Mouse (Mus musculus) spleen, postnatal 10 days (tissue): ENCODE data around the gene Gopc.
"Not testable (repeated sequence)": the region's sequence is repeated elsewhere in the genome, so short reads cannot be mapped to it uniquely, and the experiment has no call there.

Source experiments
- DNase-seq, 2 experiments: peaks; one replicate each; pipeline ENCODE4 v3.0.0; 2021 to 2022; ENCODE audit warnings: low spot score in 2 of 2

Gene Gopc

GRCm38 (mm10) chr10:52298568-52298967 is 83.4 kb downstream of the Gopc start:
- not testable (repeated sequence) for DNase-seq

- DNase-seq = no peak
These were observed 86.0 kb downstream of the Gopc start for GRCm38 (mm10) chr10:52295934-52296333.

GRCm38 (mm10) chr10:52293921-52294577 is 87.9 kb downstream of the Gopc start:
- DNase-seq = no peak

- not testable (repeated sequence) for DNase-seq
These were observed 89.5 kb downstream of the Gopc start for GRCm38 (mm10) chr10:52292391-52292790.

GRCm38 (mm10) chr10:52289261-52289660 is 92.7 kb downstream of the Gopc start:
- DNase-seq = no peak

GRCm38 (mm10) chr10:52287852-52288533 is 93.9 kb downstream of the Gopc start:
- DNase-seq = no peak
